Mouse (Mus musculus) CH12.LX (cell line): ENCODE results near the gene Hspd1. TPM values are rescaled to one million over a fixed set of nuclear protein-coding genes. Genes with fewer than 3 reads are reported as not detected.

Experiments used
- DNase-seq: peaks from one replicate; pipeline ENCODE4 v3.0.0-alpha.2; 2013; ENCODE audit errors: extremely low read depth
- H3K27ac ChIP-seq: 2 replicates; pipeline ENCODE4 v1.5.1; 2012; ENCODE audit warnings: low read depth, mild to moderate bottlenecking, control low read depth, moderate library complexity; ENCODE audit not compliant: insufficient read depth
- H3K27me3 ChIP-seq: replicated peaks from 2 replicates; pipeline ENCODE3; 2012; ENCODE audit warnings: inconsistent platforms
- H3K36me3 ChIP-seq, 2 experiments: replicated peaks in 1 of 2; 2 replicates each; pipeline versions ENCODE3 to v1.6.1; 2012; ENCODE audit warnings: inconsistent platforms in 1 of 2, low read length in 1 of 2, mild to moderate bottlenecking in 1 of 2, mixed read lengths in 1 of 2, moderate library complexity in 1 of 2; ENCODE audit not compliant: control insufficient read depth in 1 of 2, insufficient read depth in 1 of 2
- H3K4me1 ChIP-seq, 2 experiments: 2 replicates each; pipeline ENCODE4 v1.6.1; 2012; ENCODE audit warnings: inconsistent platforms in 1 of 2, moderate library complexity in 1 of 2; ENCODE audit not compliant: insufficient read depth in 2 of 2, control insufficient read depth in 1 of 2
- H3K4me2 ChIP-seq: 2 replicates; pipeline ENCODE4 v1.6.1; 2012; ENCODE audit warnings: low read depth, mild to moderate bottlenecking, control low read depth; ENCODE audit not compliant: poor library complexity, insufficient read depth, severe bottlenecking
- H3K4me3 ChIP-seq, 3 experiments: fragments of 150-350 bp in 1 of 3; sonication (generic) in 1 of 3; replicated peaks in 1 of 3; 2 replicates each; pipeline versions ENCODE3 to v1.5.1; 2011 to 2012; ENCODE audit warnings: low read depth in 2 of 3, low read length in 2 of 3, mild to moderate bottlenecking in 2 of 3, moderate library complexity in 2 of 3, control low read depth in 1 of 3, improper control_type of control experiment in 1 of 3, inconsistent platforms in 1 of 3, mixed read lengths in 1 of 3; ENCODE audit not compliant: poor library complexity in 1 of 3
- H3K79me2 ChIP-seq: replicated peaks from 2 replicates; pipeline ENCODE4 v1.6.1; 2012; ENCODE audit warnings: mild to moderate bottlenecking, moderate library complexity; ENCODE audit not compliant: control insufficient read depth, poor library complexity, insufficient read depth, severe bottlenecking; ENCODE audit errors: extremely low read depth
- H3K9ac ChIP-seq: 2 replicates; pipeline ENCODE4 v1.6.1; 2012; ENCODE audit warnings: low read depth, mild to moderate bottlenecking, control low read depth, moderate library complexity; ENCODE audit not compliant: insufficient read depth
- H3K9me3 ChIP-seq: replicated peaks from 2 replicates; pipeline ENCODE3; 2012; ENCODE audit warnings: low read length, inconsistent platforms, mixed read lengths
- CHD1 ChIP-seq: IDR thresholded peaks from 2 replicates; pipeline ENCODE4 v1.6.1; 2012; ENCODE audit warnings: low read depth, low read length, improper control_type of control experiment, inconsistent platforms
- CHD2 ChIP-seq: IDR thresholded peaks from 2 replicates; pipeline ENCODE4 v1.6.1; 2011; ENCODE audit warnings: low read length, improper control_type of control experiment
- EP300 ChIP-seq: IDR thresholded peaks from 2 replicates; pipeline ENCODE4 v1.6.1; 2011; ENCODE audit warnings: low read length, improper control_type of control experiment
- ETS1 ChIP-seq: conservative IDR thresholded peaks from 2 replicates; pipeline ENCODE4 v1.6.1; 2012; ENCODE audit warnings: low read depth, mild to moderate bottlenecking, inconsistent platforms, low read length, improper control_type of control experiment, moderate library complexity
- MAFK ChIP-seq: IDR thresholded peaks from 2 replicates; pipeline ENCODE4 v1.6.1; 2011; ENCODE audit warnings: low read length, improper control_type of control experiment; ENCODE audit not compliant: insufficient replicate concordance
- MAX ChIP-seq: IDR thresholded peaks from 2 replicates; pipeline ENCODE4 v1.6.1; 2011; ENCODE audit warnings: low read length, improper control_type of control experiment
- MYC ChIP-seq: IDR thresholded peaks from 2 replicates; pipeline ENCODE4 v1.6.1; 2011; ENCODE audit warnings: low read depth, mild to moderate bottlenecking, improper control_type of control experiment, low read length
- POLR2A ChIP-seq: IDR thresholded peaks from 2 replicates; pipeline ENCODE4 v1.6.1; 2011; ENCODE audit warnings: low read depth, mild to moderate bottlenecking, improper control_type of control experiment, low read length
- POLR2AphosphoS2 ChIP-seq: IDR thresholded peaks from 2 replicates; pipeline ENCODE4 v1.6.1; 2011; ENCODE audit warnings: low read depth, low read length, improper control_type of control experiment
- RAD21 ChIP-seq: IDR thresholded peaks from 2 replicates; pipeline ENCODE4 v1.6.1; 2011; ENCODE audit warnings: low read depth, mild to moderate bottlenecking, low read length, improper control_type of control experiment, moderate library complexity
- SIN3A ChIP-seq: IDR thresholded peaks from 2 replicates; pipeline ENCODE4 v1.6.1; 2012; ENCODE audit warnings: low read length, improper control_type of control experiment, inconsistent platforms
- SMC3 ChIP-seq: IDR thresholded peaks from 2 replicates; pipeline ENCODE4 v1.6.1; 2011; ENCODE audit warnings: low read depth, low read length, improper control_type of control experiment
- UBTF ChIP-seq: IDR thresholded peaks from 2 replicates; pipeline ENCODE4 v1.6.1; 2012; ENCODE audit warnings: low read depth, mild to moderate bottlenecking, inconsistent platforms, low read length, improper control_type of control experiment, moderate library complexity
- USF1 ChIP-seq: IDR thresholded peaks from 2 replicates; pipeline ENCODE4 v1.6.1; 2014; ENCODE audit warnings: low read depth, mild to moderate bottlenecking, inconsistent platforms, low read length, improper control_type of control experiment
- USF2 ChIP-seq: conservative IDR thresholded peaks from 2 replicates; pipeline ENCODE4 v1.6.1; 2011; ENCODE audit warnings: low read depth, low read length, improper control_type of control experiment
- ZC3H11A ChIP-seq: IDR thresholded peaks from 2 replicates; pipeline ENCODE4 v1.6.1; 2012; ENCODE audit warnings: low read depth, mild to moderate bottlenecking, inconsistent platforms, low read length, improper control_type of control experiment
- ZNF384 ChIP-seq: IDR thresholded peaks from 2 replicates; pipeline ENCODE4 v1.6.1; 2012; ENCODE audit warnings: low read depth, low read length, improper control_type of control experiment, inconsistent platforms
- dilution Hi-C: fragments of 300-500 bp; cut with MboI; formaldehyde crosslinking; loops from 2 replicates; pipeline ENCODE4 v1.14.3; 2020; ENCODE audit warnings: low sequenced_read_pairs; ENCODE audit not compliant: extremely low pct_unique_long_range_greater_than_20kb, extremely low pct_ligation_motif_present
- in situ Hi-C: fragments of 300-500 bp; cut with MboI; formaldehyde crosslinking; loops from 3 replicates; pipeline ENCODE4 v1.14.3; 2019; ENCODE audit warnings: low sequenced_read_pairs, low pct_ligation_motif_present, low pct_unique_long_range_greater_than_20kb, mixed read lengths
- polyA plus RNA-seq: library from polyadenylated mRNA; unstranded; fragments of >175 nt; gene quantifications from 2 replicates; pipeline ENCODE4 v1.2.1, GENCODE M21; 2012; ENCODE audit warnings: low read depth; ENCODE audit not compliant: insufficient read length
- total RNA-seq, 2 experiments: library from RNA; depleted of rRNA; stranded (reverse); fragments of 300-350 nt in 1 of 2; fragments of >200 nt in 1 of 2; gene quantifications; 2 replicates each; pipeline ENCODE4 v1.2.3; 2012 to 2014

The Hspd1 gene
- total and polyA plus RNA-seq, 3 experiments: 363 to 920 (median 764) TPM

GRCm38 (mm10) chr1:55055322-55056115 is 32.5 kb downstream of the Hspd1 start:
- DNase-seq: no peak
- in situ Hi-C loops (no loop called here), dilution Hi-C loops (no loop called here)
- Histone ChIP-seq H3K4me3 (no peak overlapping the region), H3K4me2 (no peak overlapping the region), H3K27ac (no peak overlapping the region), H3K4me1 (peaks cover 3 to 39% of the 10 kb centered on the region in 2 experiments), H3K27me3 (no peaks in the 10 kb centered on the region), H3K9ac (no peak overlapping the region), H3K36me3 (peaks cover 0 to 5% of the 10 kb centered on the region in 2 experiments), H3K9me3 (no peaks in the 10 kb centered on the region), H3K79me2 (no peaks in the 10 kb centered on the region)
- TF ChIP-seq POLR2AphosphoS2 (no peak), ETS1 (no peak), RAD21 (no peak), USF2 (no peak), POLR2A (no peak), EP300 (no peak), MAFK (no peak), MAX (no peak)

- Histone ChIP-seq H3K9me3 (peaks cover 5% of the 10 kb centered on the region), H3K4me2 (peak overlapping the region; percentile 56), H3K36me3 (peaks cover 0 to 4% of the 10 kb centered on the region in 2 experiments), H3K4me3 (peak overlapping the region in 2 of 3 experiments; percentile 64 to 79), H3K9ac (peak overlapping the region; percentile 58; the same call in 1 of the 2 replicates), H3K4me1 (peaks cover 3 to 42% of the 10 kb centered on the region in 2 experiments), H3K27me3 (no peaks in the 10 kb centered on the region), H3K79me2 (no peaks in the 10 kb centered on the region), H3K27ac (no peak overlapping the region)
- no peak for DNase-seq
- TF ChIP-seq UBTF (no peak), SIN3A (no peak), MAX (no peak), CHD2 (no peak), USF1 (no peak), USF2 (no peak), SMC3 (no peak), POLR2AphosphoS2 (no peak), ZNF384 (no peak), ZC3H11A (no peak), CHD1 (no peak), MYC (no peak)
- dilution Hi-C loops: no loop called here
- in situ Hi-C loops: no loop called here
These were observed 34.4 kb downstream of the Hspd1 start for GRCm38 (mm10) chr1:55053596-55053995.
